Mouse (Mus musculus) forebrain, embryonic 16.5 days (tissue): ENCODE measurements around the gene Dnlz. TPM values are rescaled to one million over a fixed set of nuclear protein-coding genes. Genes with fewer than 3 reads are reported as not detected.

Experiments
- ATAC-seq: fragments of 200-750 bp; cut with Nextera tagmentation; 2 replicates; pipeline ENCODE4 v1.8.0; 2017; ENCODE audit warnings: mild to moderate bottlenecking, moderate library complexity
- H3K27ac ChIP-seq: fragments of 300-500 bp; sonication (generic); 2 replicates; pipeline ENCODE4 v1.5.1; 2014; ENCODE audit warnings: low read length, control low read depth
- H3K27me3 ChIP-seq: fragments of 300-500 bp; sonication (generic); replicated peaks from 2 replicates; pipeline ENCODE4 v1.6.1; 2014; ENCODE audit warnings: low read length; ENCODE audit not compliant: control insufficient read depth, insufficient read depth
- H3K36me3 ChIP-seq: fragments of 300-500 bp; sonication (generic); 2 replicates; pipeline ENCODE4 v1.6.1; 2014; ENCODE audit not compliant: control insufficient read depth, insufficient read depth
- H3K4me1 ChIP-seq: fragments of 300-500 bp; sonication (generic); replicated peaks from 2 replicates; pipeline ENCODE4 v1.6.1; 2014; ENCODE audit warnings: low read length; ENCODE audit not compliant: control insufficient read depth, insufficient read depth
- H3K4me2 ChIP-seq: fragments of 300-500 bp; sonication (generic); 2 replicates; pipeline ENCODE4 v1.6.1; 2014; ENCODE audit warnings: mild to moderate bottlenecking, low read length, control low read depth
- H3K4me3 ChIP-seq: fragments of 300-500 bp; sonication (generic); replicated peaks from 2 replicates; pipeline ENCODE4 v1.5.1; 2014; ENCODE audit warnings: mild to moderate bottlenecking, low read length, control low read depth
- H3K9ac ChIP-seq: fragments of 300-500 bp; sonication (generic); replicated peaks from 2 replicates; pipeline ENCODE4 v1.6.1; 2014; ENCODE audit warnings: low read depth, low read length, control low read depth
- H3K9me3 ChIP-seq: fragments of 300-500 bp; sonication (generic); 2 replicates; pipeline ENCODE4 v1.6.1; 2016; ENCODE audit warnings: low read length; ENCODE audit not compliant: control insufficient read depth
- WGBS: fragments of 180-500 bp; shearing (Covaris S2); extraction: QIAGEN DNeasy Blood & Tissue Kit; methylation state at CpG from one replicate; pipeline ENCODE4 v1.1.7; 2014; 5-methylcytosine and 5-hydroxymethylcytosine counted together
- polyA plus RNA-seq: library from polyadenylated mRNA; unstranded; fragments of >200 nt; fragmentation: Nextera tagmentation; extraction: Ambion mirVana; gene quantifications from 2 replicates; pipeline ENCODE4 v1.2.1, GENCODE M21; 2015

Gene Dnlz
- polyA plus RNA-seq, 1 experiment from 2014 or later: 32.5 TPM

- H3K9me3 ChIP-seq: no peaks in the 10 kb centered on the region
- H3K4me1 ChIP-seq: peaks cover 53% of the 10 kb centered on the region
- H3K27me3 ChIP-seq: no peaks in the 10 kb centered on the region
- 81% methylated on average over 3 of the region's 3 CpGs for WGBS
- no peak for ATAC-seq
- peak overlapping the region; percentile 98 for H3K4me2 ChIP-seq
- H3K9ac ChIP-seq: peak overlapping the region; percentile 99
- peak overlapping the region; percentile 86 for H3K4me3 ChIP-seq
- no peak overlapping the region; the same call in 1 of the 2 replicates for H3K27ac ChIP-seq
- no peaks in the 10 kb centered on the region for H3K36me3 ChIP-seq
Observed at GRCm38 (mm10) chr2:26317371-26317770, 34.5 kb downstream of the Dnlz start.

GRCm38 (mm10) chr2:26316576-26317246, 35.2 kb downstream of the Dnlz start:
- Histone ChIP-seq H3K9ac (peak overlapping the region; percentile 99), H3K27ac (peak overlapping the region; percentile 97), H3K4me1 (peaks cover 53% of the 10 kb centered on the region), H3K27me3 (no peaks in the 10 kb centered on the region), H3K4me2 (peak overlapping the region; percentile 98), H3K36me3 (no peaks in the 10 kb centered on the region), H3K9me3 (no peaks in the 10 kb centered on the region), H3K4me3 (peak overlapping the region; percentile 86)
- WGBS: 32% methylated on average over 9 of the region's 9 CpGs
- 0 out of 2 replicates have a peak, but pooled peaks have one; percentile 6 for ATAC-seq

- WGBS: 0% methylated on average over 11 of the region's 11 CpGs
- H3K27me3 ChIP-seq: no peaks in the 10 kb centered on the region
- no peaks in the 10 kb centered on the region for H3K9me3 ChIP-seq
- peak overlapping the region; percentile 98 for H3K4me2 ChIP-seq
- peaks cover 52% of the 10 kb centered on the region for H3K4me1 ChIP-seq
- peak overlapping the region; percentile 99 for H3K9ac ChIP-seq
- no peaks in the 10 kb centered on the region for H3K36me3 ChIP-seq
- ATAC-seq: no peak; the same call in 1 of the 2 replicates
- peak overlapping the region; percentile 97 for H3K27ac ChIP-seq
- peak overlapping the region; percentile 86 for H3K4me3 ChIP-seq
Observed at GRCm38 (mm10) chr2:26315925-26316311, 36.0 kb downstream of the Dnlz start.

- H3K4me1 ChIP-seq: peaks cover 46% of the 10 kb centered on the region
Observed at GRCm38 (mm10) chr2:26315072-26315924, 36.6 kb downstream of the Dnlz start, which contains the start of gene Gpsm1. Gene Gpsm1, plus strand, starts transcription at chr2:26315515.

GRCm38 (mm10) chr2:26314281-26315071, 37.4 kb downstream of the Dnlz start:
- no peaks in the 10 kb centered on the region for H3K27me3 ChIP-seq
- peak overlapping the region; percentile 86 for H3K4me3 ChIP-seq
- 62% methylated on average over 13 of the region's 13 CpGs for WGBS
- H3K9me3 ChIP-seq: no peaks in the 10 kb centered on the region
- H3K36me3 ChIP-seq: no peaks in the 10 kb centered on the region
- peak overlapping the region; percentile 97 for H3K27ac ChIP-seq
- peak overlapping the region; percentile 99 for H3K9ac ChIP-seq
- ATAC-seq: no peak
- H3K4me1 ChIP-seq: peaks cover 44% of the 10 kb centered on the region
- peak overlapping the region; percentile 98 for H3K4me2 ChIP-seq

More at GRCm38 (mm10) chr2:26315072-26315924, 36.6 kb downstream of the Dnlz start, which contains the start of gene Gpsm1:
- Histone ChIP-seq H3K36me3 (no peaks in the 10 kb centered on the region), H3K9ac (peak within 1 kb of the TSS; percentile 99), H3K4me2 (peak within 1 kb of the TSS; percentile 98), H3K27me3 (no peaks in the 10 kb centered on the region), H3K4me3 (peak within 1 kb of the TSS; percentile 86), H3K9me3 (no peaks in the 10 kb centered on the region), H3K27ac (peak within 1 kb of the TSS; percentile 97)
- peak; percentile 77 for ATAC-seq
- under 1% methylated on average over 66 of the region's 66 CpGs for WGBS

GRCm38 (mm10) chr2:26313394-26313793, 38.5 kb downstream of the Dnlz start:
- ATAC-seq: no peak
- Histone ChIP-seq H3K9ac (no peak overlapping the region), H3K36me3 (no peaks in the 10 kb centered on the region), H3K4me3 (no peak overlapping the region), H3K27me3 (no peaks in the 10 kb centered on the region), H3K27ac (no peak overlapping the region), H3K4me1 (peaks cover 35% of the 10 kb centered on the region), H3K9me3 (no peaks in the 10 kb centered on the region), H3K4me2 (no peak overlapping the region)
- 83% methylated on average over 1 of the region's 1 CpGs for WGBS

GRCm38 (mm10) chr2:26312812-26313211, 39.1 kb downstream of the Dnlz start:
- ATAC-seq: no peak
- Histone ChIP-seq H3K4me2 (no peak overlapping the region), H3K27ac (no peak overlapping the region), H3K4me1 (peaks cover 30% of the 10 kb centered on the region), H3K4me3 (no peak overlapping the region), H3K27me3 (no peaks in the 10 kb centered on the region), H3K9me3 (no peaks in the 10 kb centered on the region), H3K9ac (no peak overlapping the region), H3K36me3 (no peaks in the 10 kb centered on the region)
- WGBS: 68% methylated on average over 2 of the region's 2 CpGs

GRCm38 (mm10) chr2:26311936-26312335, 40.0 kb downstream of the Dnlz start:
- no peak overlapping the region for H3K4me3 ChIP-seq
- no peaks in the 10 kb centered on the region for H3K36me3 ChIP-seq
- peaks cover 21% of the 10 kb centered on the region for H3K4me1 ChIP-seq
- 76% methylated on average over 5 of the region's 5 CpGs for WGBS
- no peak overlapping the region for H3K27ac ChIP-seq
- no peak overlapping the region for H3K4me2 ChIP-seq
- ATAC-seq: no peak
- H3K9me3 ChIP-seq: no peaks in the 10 kb centered on the region
- H3K27me3 ChIP-seq: no peaks in the 10 kb centered on the region
- no peak overlapping the region for H3K9ac ChIP-seq
